Mouse (Mus musculus) intestine, postnatal 0 days (tissue): ENCODE measurements around the gene Pirb. TPM values are rescaled to one million over a fixed set of nuclear protein-coding genes. Genes with fewer than 3 reads are reported as not detected.
A peak's percentile ranks its signal among the peaks of the same experiment; 100 is the strongest.

ENCODE experiments used
- ATAC-seq: fragments of 200-750 bp; cut with Nextera tagmentation; 2 replicates; pipeline ENCODE4 v1.8.0; 2017; ENCODE audit warnings: mild to moderate bottlenecking, moderate TSS enrichment, moderate library complexity
- H3K27ac ChIP-seq: fragments of 300-500 bp; sonication (generic); 2 replicates; pipeline ENCODE4 v1.5.1; 2014; ENCODE audit warnings: mild to moderate bottlenecking, low read depth, low read length, moderate library complexity
- H3K27me3 ChIP-seq: fragments of 300-500 bp; sonication (generic); replicated peaks from 2 replicates; pipeline ENCODE4 v1.6.1; 2014; ENCODE audit warnings: low read length, mixed read lengths; ENCODE audit not compliant: control insufficient read depth, insufficient read depth
- H3K36me3 ChIP-seq: fragments of 300-500 bp; sonication (generic); 2 replicates; pipeline ENCODE4 v1.6.1; 2014; ENCODE audit warnings: mild to moderate bottlenecking, moderate library complexity; ENCODE audit not compliant: control insufficient read depth, insufficient read depth
- H3K4me1 ChIP-seq: fragments of 300-500 bp; sonication (generic); replicated peaks from 2 replicates; pipeline ENCODE4 v1.6.1; 2014; ENCODE audit warnings: antibody characterized with exemption, low read length, mixed read lengths; ENCODE audit not compliant: control insufficient read depth, insufficient read depth
- H3K4me2 ChIP-seq: fragments of 300-500 bp; sonication (generic); replicated peaks from 2 replicates; pipeline ENCODE4 v1.6.1; 2014; ENCODE audit warnings: low read depth, mild to moderate bottlenecking, moderate library complexity
- H3K4me3 ChIP-seq: fragments of 300-500 bp; sonication (generic); 2 replicates; pipeline ENCODE4 v1.5.1; 2014; ENCODE audit warnings: low read depth, low read length
- H3K9ac ChIP-seq: fragments of 300-500 bp; sonication (generic); 2 replicates; pipeline ENCODE4 v1.6.1; 2014; ENCODE audit warnings: mild to moderate bottlenecking, low read depth, low read length
- H3K9me3 ChIP-seq: fragments of 300-500 bp; sonication (generic); 2 replicates; pipeline ENCODE4 v1.6.1; 2016; ENCODE audit warnings: mixed run types; ENCODE audit not compliant: control insufficient read depth
- CTCF ChIP-seq: sonication (generic); IDR thresholded peaks from 2 replicates; pipeline ENCODE4 v1.5.1; 2016; ENCODE audit warnings: low read depth, mild to moderate bottlenecking, control low read depth, antibody characterized with exemption, moderate library complexity
- WGBS: fragments of 180-500 bp; shearing (Covaris S2); extraction: QIAGEN DNeasy Blood & Tissue Kit; methylation state at CpG from one replicate; pipeline ENCODE4 v1.1.7; 2014; 5-methylcytosine and 5-hydroxymethylcytosine counted together
- polyA plus RNA-seq: library from polyadenylated mRNA; unstranded; fragments of >200 nt; fragmentation: Nextera tagmentation; extraction: Ambion mirVana; gene quantifications from 2 replicates; pipeline ENCODE4 v1.2.1, GENCODE M21; 2015

The Pirb gene
- polyA plus RNA-seq, 1 experiment from 2014 or later = 0.69 TPM

DNA sequence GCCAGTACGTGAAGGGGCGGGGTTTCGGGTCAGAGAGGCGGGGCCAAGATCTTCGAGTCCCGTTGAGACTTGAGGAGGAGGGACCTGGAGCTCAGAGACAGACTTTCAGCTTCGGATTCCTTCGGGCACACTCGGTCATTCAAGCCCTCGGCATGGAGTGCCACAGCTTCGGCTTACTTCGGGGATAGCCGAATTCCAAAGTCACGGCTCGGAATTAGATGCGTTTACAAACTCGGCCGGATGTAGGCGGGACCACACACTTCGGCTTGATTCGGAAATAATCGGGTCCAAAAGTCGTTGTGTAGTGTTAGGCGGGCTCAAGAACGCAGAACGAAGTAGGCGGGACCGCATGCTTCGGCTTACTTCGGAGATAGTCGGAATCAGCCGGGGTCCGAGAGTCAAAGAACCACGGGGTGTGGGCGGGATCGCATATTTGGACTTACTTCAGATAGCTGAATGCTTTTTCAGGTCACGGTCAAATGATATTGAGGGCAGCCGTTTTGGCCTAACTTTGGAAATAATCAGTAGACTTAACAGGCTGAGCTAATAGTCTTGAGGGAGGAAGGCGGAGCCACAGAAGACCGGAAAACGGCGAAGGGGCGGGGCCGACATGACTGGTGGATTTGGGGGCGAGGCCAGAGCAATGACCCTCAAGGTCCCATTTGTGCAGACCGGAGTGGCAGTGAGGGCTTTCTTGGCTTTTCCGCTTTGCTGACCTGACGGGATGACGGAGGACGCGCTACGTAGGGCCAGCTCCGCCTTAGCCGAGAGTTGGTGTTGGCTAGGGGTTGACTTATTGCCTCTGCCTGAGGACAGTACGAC is 27.0 kb downstream of the Pirb start, which contains the start of gene Mboat7:
Gene Mboat7, minus strand, starts transcription at position 537 of the 822 bp plus-strand sequence.
- WGBS = under 1% methylated on average over 55 of the region's 55 CpGs

GRCm38 (mm10) chr7:3692382-3692986 is 27.7 kb downstream of the Pirb start, which contains the start of gene Tsen34:
Gene Tsen34 (plus strand): TSS chr7:3692863.
- Histone ChIP-seq H3K27ac (peak within 1 kb of the TSS; percentile 90), H3K9ac (peak within 1 kb of the TSS; percentile 73), H3K27me3 (no peaks in the 10 kb centered on the region), H3K4me3 (peak within 1 kb of the TSS; percentile 79), H3K4me2 (peak within 1 kb of the TSS; percentile 94), H3K9me3 (no peaks in the 10 kb centered on the region), H3K36me3 (peaks cover 21% of the 10 kb centered on the region), H3K4me1 (no peaks in the 10 kb centered on the region)
- no peak; the same call in 1 of the 2 replicates for TF ChIP-seq CTCF
- ATAC-seq = no peak
- WGBS = under 1% methylated on average over 48 of the region's 49 CpGs

More for the DNA sequence above, 27.0 kb downstream of the Pirb start, which contains the start of gene Mboat7:
- Histone ChIP-seq H3K9me3 (no peaks in the 10 kb centered on the region), H3K4me2 (peak within 1 kb of the TSS; percentile 94), H3K27me3 (no peaks in the 10 kb centered on the region), H3K36me3 (peaks cover 19% of the 10 kb centered on the region), H3K9ac (peak within 1 kb of the TSS; percentile 73), H3K27ac (peak within 1 kb of the TSS; percentile 90), H3K4me1 (no peaks in the 10 kb centered on the region), H3K4me3 (peak within 1 kb of the TSS; percentile 79)
- TF ChIP-seq CTCF = no peak
- ATAC-seq = peak; percentile 92

DNA sequence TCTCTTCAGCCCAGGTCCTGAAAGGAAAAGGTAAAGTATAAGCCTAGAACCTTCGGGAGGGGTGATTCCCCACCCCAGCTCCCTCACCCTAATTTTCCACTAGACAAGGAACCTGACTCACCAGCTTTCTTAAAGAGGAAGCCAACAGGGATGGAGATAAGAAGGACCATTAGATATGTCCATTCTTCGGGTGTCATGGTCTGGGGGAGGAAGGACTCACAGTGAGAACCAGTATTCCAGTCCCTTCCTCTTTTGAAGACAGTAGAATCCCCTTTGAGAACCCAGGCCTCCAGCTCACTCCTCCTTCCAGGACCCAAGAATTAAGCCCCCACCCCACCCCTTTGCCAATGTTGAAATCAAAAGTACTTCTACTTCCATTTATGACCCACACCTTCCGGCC is 28.3 kb downstream of the Pirb start:
- WGBS = 17% methylated on average over 3 of the region's 3 CpGs
- peak overlapping the region; percentile 94 for H3K4me2 ChIP-seq
- peak overlapping the region; percentile 73 for H3K9ac ChIP-seq
- H3K27me3 ChIP-seq = no peaks in the 10 kb centered on the region
- TF ChIP-seq CTCF = no peak
- peak overlapping the region; percentile 79 for H3K4me3 ChIP-seq
- peaks cover 23% of the 10 kb centered on the region for H3K36me3 ChIP-seq
- no peaks in the 10 kb centered on the region for H3K4me1 ChIP-seq
- H3K9me3 ChIP-seq = no peaks in the 10 kb centered on the region
- H3K27ac ChIP-seq = no peak overlapping the region
- ATAC-seq = no peak

DNA sequence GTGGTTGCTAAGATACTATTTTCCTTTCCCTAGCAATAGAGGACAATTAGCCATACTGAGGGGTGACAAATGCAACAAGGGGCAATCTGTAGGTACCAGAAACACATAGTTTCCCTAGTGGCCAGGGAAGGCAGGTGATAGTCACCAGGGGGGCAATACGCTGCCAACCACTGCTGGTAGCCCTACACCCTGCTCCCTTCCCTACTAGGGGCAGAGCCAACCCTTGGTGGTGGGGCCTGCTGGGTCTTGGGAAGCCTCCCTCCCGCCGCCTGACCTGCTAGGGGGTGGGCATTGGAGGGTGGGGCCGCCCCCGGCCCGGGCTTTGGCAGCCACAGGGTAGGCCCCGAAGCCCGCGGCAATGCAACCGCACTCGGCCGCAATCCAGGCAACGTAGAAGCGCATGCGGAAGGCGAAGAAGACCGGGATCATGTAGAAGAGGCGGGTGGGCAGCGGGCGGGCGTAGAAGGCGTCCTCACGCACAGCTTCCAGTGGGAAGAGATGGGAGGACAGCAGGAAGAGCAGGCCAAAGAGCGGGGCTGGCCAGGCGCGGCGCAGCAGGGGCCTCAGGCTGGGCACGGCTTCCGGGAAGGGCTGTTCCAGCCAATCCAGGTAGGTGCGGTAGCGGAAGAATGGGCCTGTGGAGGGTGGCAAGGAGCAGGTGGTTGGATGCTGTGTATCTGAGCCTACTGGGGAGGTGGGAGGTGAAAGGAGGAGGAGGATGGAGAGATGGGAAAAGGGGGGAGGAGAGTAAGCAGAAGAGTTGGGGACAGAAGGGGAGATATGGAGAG is 34.6 kb downstream of the Pirb start:
- no peaks in the 10 kb centered on the region for H3K27me3 ChIP-seq
- no peak overlapping the region for H3K4me3 ChIP-seq
- peaks cover 41% of the 10 kb centered on the region for H3K36me3 ChIP-seq
- no peak for ATAC-seq
- H3K4me2 ChIP-seq = no peak overlapping the region
- WGBS = 88% methylated on average over 31 of the region's 31 CpGs
- no peak overlapping the region for H3K27ac ChIP-seq
- no peaks in the 10 kb centered on the region for H3K9me3 ChIP-seq
- no peak overlapping the region for H3K9ac ChIP-seq
- H3K4me1 ChIP-seq = no peaks in the 10 kb centered on the region
- no peak for TF ChIP-seq CTCF

DNA sequence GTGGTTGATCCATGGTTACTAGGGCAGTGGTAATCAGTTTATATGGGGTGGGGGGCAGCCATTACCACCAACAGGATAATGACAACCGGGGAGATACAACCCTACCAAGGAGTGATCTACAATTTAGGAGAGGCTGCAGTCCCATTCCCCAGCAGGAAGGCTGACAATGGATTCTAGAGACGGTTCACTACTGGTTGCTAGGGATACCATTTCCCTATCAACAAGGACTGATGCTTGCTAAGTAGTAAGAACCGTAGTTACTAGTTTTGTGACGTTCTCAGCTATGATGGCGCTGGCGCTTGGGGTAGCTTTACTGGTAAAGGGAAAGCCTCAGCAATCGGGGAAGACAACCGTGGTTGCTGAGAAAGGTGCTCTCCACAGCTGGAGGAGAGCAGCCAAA is 35.5 kb downstream of the Pirb start:
- Histone ChIP-seq H3K4me2 (no peak overlapping the region), H3K4me1 (no peaks in the 10 kb centered on the region), H3K9me3 (no peaks in the 10 kb centered on the region), H3K27me3 (no peaks in the 10 kb centered on the region), H3K9ac (no peak overlapping the region), H3K27ac (no peak overlapping the region), H3K36me3 (peaks cover 42% of the 10 kb centered on the region), H3K4me3 (no peak overlapping the region)
- TF ChIP-seq CTCF = no peak
- WGBS = 90% methylated on average over 8 of the region's 8 CpGs
- ATAC-seq = no peak
